Mouse (Mus musculus) CH12.LX (cell line): ENCODE measurements around the gene Mamdc4. TPM values are rescaled to one million over a fixed set of nuclear protein-coding genes. Genes with fewer than 3 reads are reported as not detected.
A peak's percentile ranks its signal among the peaks of the same experiment; 100 is the strongest.

ENCODE experiments used
- DNase-seq: peaks from one replicate; pipeline ENCODE4 v3.0.0-alpha.2; 2013; ENCODE audit errors: extremely low read depth
- H3K27ac ChIP-seq: 2 replicates; pipeline ENCODE4 v1.5.1; 2012; ENCODE audit warnings: low read depth, mild to moderate bottlenecking, control low read depth, moderate library complexity; ENCODE audit not compliant: insufficient read depth
- H3K27me3 ChIP-seq: replicated peaks from 2 replicates; pipeline ENCODE3; 2012; ENCODE audit warnings: inconsistent platforms
- H3K36me3 ChIP-seq, 2 experiments: replicated peaks in 1 of 2; 2 replicates each; pipeline versions ENCODE3 to v1.6.1; 2012; ENCODE audit warnings: inconsistent platforms in 1 of 2, low read length in 1 of 2, mild to moderate bottlenecking in 1 of 2, mixed read lengths in 1 of 2, moderate library complexity in 1 of 2; ENCODE audit not compliant: control insufficient read depth in 1 of 2, insufficient read depth in 1 of 2
- H3K4me1 ChIP-seq, 2 experiments: 2 replicates each; pipeline ENCODE4 v1.6.1; 2012; ENCODE audit warnings: inconsistent platforms in 1 of 2, moderate library complexity in 1 of 2; ENCODE audit not compliant: insufficient read depth in 2 of 2, control insufficient read depth in 1 of 2
- H3K4me2 ChIP-seq: 2 replicates; pipeline ENCODE4 v1.6.1; 2012; ENCODE audit warnings: low read depth, mild to moderate bottlenecking, control low read depth; ENCODE audit not compliant: poor library complexity, insufficient read depth, severe bottlenecking
- H3K4me3 ChIP-seq, 3 experiments: fragments of 150-350 bp in 1 of 3; sonication (generic) in 1 of 3; replicated peaks in 1 of 3; 2 replicates each; pipeline versions ENCODE3 to v1.5.1; 2011 to 2012; ENCODE audit warnings: low read depth in 2 of 3, low read length in 2 of 3, mild to moderate bottlenecking in 2 of 3, moderate library complexity in 2 of 3, control low read depth in 1 of 3, improper control_type of control experiment in 1 of 3, inconsistent platforms in 1 of 3, mixed read lengths in 1 of 3; ENCODE audit not compliant: poor library complexity in 1 of 3
- H3K79me2 ChIP-seq: replicated peaks from 2 replicates; pipeline ENCODE4 v1.6.1; 2012; ENCODE audit warnings: mild to moderate bottlenecking, moderate library complexity; ENCODE audit not compliant: control insufficient read depth, poor library complexity, insufficient read depth, severe bottlenecking; ENCODE audit errors: extremely low read depth
- H3K9ac ChIP-seq: 2 replicates; pipeline ENCODE4 v1.6.1; 2012; ENCODE audit warnings: low read depth, mild to moderate bottlenecking, control low read depth, moderate library complexity; ENCODE audit not compliant: insufficient read depth
- H3K9me3 ChIP-seq: replicated peaks from 2 replicates; pipeline ENCODE3; 2012; ENCODE audit warnings: low read length, inconsistent platforms, mixed read lengths
- BHLHE40 ChIP-seq: IDR thresholded peaks from 2 replicates; pipeline ENCODE4 v1.6.1; 2011; ENCODE audit warnings: mild to moderate bottlenecking, low read depth, low read length, improper control_type of control experiment
- CHD1 ChIP-seq: IDR thresholded peaks from 2 replicates; pipeline ENCODE4 v1.6.1; 2012; ENCODE audit warnings: low read depth, low read length, improper control_type of control experiment, inconsistent platforms
- CHD2 ChIP-seq: IDR thresholded peaks from 2 replicates; pipeline ENCODE4 v1.6.1; 2011; ENCODE audit warnings: low read length, improper control_type of control experiment
- CTCF ChIP-seq, 2 experiments: IDR thresholded peaks in 1 of 2; conservative IDR thresholded peaks in 1 of 2; 2 replicates each; pipeline ENCODE4 v1.5.1; 2011 to 2012; ENCODE audit warnings: low read depth in 2 of 2, low read length in 2 of 2, improper control_type of control experiment in 1 of 2, inconsistent platforms in 1 of 2, mild to moderate bottlenecking in 1 of 2, moderate library complexity in 1 of 2
- E2F4 ChIP-seq: IDR thresholded peaks from 2 replicates; pipeline ENCODE4 v1.6.1; 2011; ENCODE audit warnings: low read depth, low read length, improper control_type of control experiment; ENCODE audit not compliant: insufficient replicate concordance
- ELF1 ChIP-seq: IDR thresholded peaks from 2 replicates; pipeline ENCODE4 v1.6.1; 2014; ENCODE audit warnings: low read depth, mild to moderate bottlenecking, inconsistent platforms, low read length, improper control_type of control experiment
- EP300 ChIP-seq: IDR thresholded peaks from 2 replicates; pipeline ENCODE4 v1.6.1; 2011; ENCODE audit warnings: low read length, improper control_type of control experiment
- ETS1 ChIP-seq: conservative IDR thresholded peaks from 2 replicates; pipeline ENCODE4 v1.6.1; 2012; ENCODE audit warnings: low read depth, mild to moderate bottlenecking, inconsistent platforms, low read length, improper control_type of control experiment, moderate library complexity
- GABPA ChIP-seq: IDR thresholded peaks from 2 replicates; pipeline ENCODE4 v1.6.1; 2012; ENCODE audit warnings: low read depth, low read length, improper control_type of control experiment, inconsistent platforms; ENCODE audit not compliant: insufficient replicate concordance
- HCFC1 ChIP-seq: IDR thresholded peaks from 2 replicates; pipeline ENCODE4 v1.6.1; 2012; ENCODE audit warnings: low read depth, mild to moderate bottlenecking, inconsistent platforms, low read length, improper control_type of control experiment
- IRF4 ChIP-seq: IDR thresholded peaks from 2 replicates; pipeline ENCODE4 v1.6.1; 2014; ENCODE audit warnings: low read depth, mild to moderate bottlenecking, inconsistent platforms, low read length, improper control_type of control experiment
- JUND ChIP-seq: conservative IDR thresholded peaks from 2 replicates; pipeline ENCODE4 v1.6.1; 2011; ENCODE audit warnings: low read depth, low read length, improper control_type of control experiment
- KAT2A ChIP-seq: IDR thresholded peaks from 2 replicates; pipeline ENCODE4 v1.6.1; 2012; ENCODE audit warnings: low read length, improper control_type of control experiment, inconsistent platforms; ENCODE audit not compliant: insufficient replicate concordance
- MAX ChIP-seq: IDR thresholded peaks from 2 replicates; pipeline ENCODE4 v1.6.1; 2011; ENCODE audit warnings: low read length, improper control_type of control experiment
- MAZ ChIP-seq: IDR thresholded peaks from 2 replicates; pipeline ENCODE4 v1.6.1; 2012; ENCODE audit warnings: low read depth, mild to moderate bottlenecking, inconsistent platforms, low read length, improper control_type of control experiment, moderate library complexity
- MEF2A ChIP-seq: IDR thresholded peaks from 2 replicates; pipeline ENCODE4 v1.6.1; 2014; ENCODE audit warnings: low read depth, mild to moderate bottlenecking, inconsistent platforms, low read length, improper control_type of control experiment, borderline replicate concordance
- MXI1 ChIP-seq: IDR thresholded peaks from 2 replicates; pipeline ENCODE4 v1.6.1; 2011; ENCODE audit warnings: mild to moderate bottlenecking, low read depth, low read length, improper control_type of control experiment
- MYC ChIP-seq: IDR thresholded peaks from 2 replicates; pipeline ENCODE4 v1.6.1; 2011; ENCODE audit warnings: low read depth, mild to moderate bottlenecking, improper control_type of control experiment, low read length
- NELFE ChIP-seq: IDR thresholded peaks from 2 replicates; pipeline ENCODE4 v1.6.1; 2011; ENCODE audit warnings: low read depth, low read length, improper control_type of control experiment
- NRF1 ChIP-seq: IDR thresholded peaks from 2 replicates; pipeline ENCODE4 v1.6.1; 2014; ENCODE audit warnings: low read depth, mild to moderate bottlenecking, inconsistent platforms, low read length, improper control_type of control experiment, moderate library complexity
- POLR2A ChIP-seq: IDR thresholded peaks from 2 replicates; pipeline ENCODE4 v1.6.1; 2011; ENCODE audit warnings: low read depth, mild to moderate bottlenecking, improper control_type of control experiment, low read length
- POLR2AphosphoS2 ChIP-seq: IDR thresholded peaks from 2 replicates; pipeline ENCODE4 v1.6.1; 2011; ENCODE audit warnings: low read depth, low read length, improper control_type of control experiment
- RCOR1 ChIP-seq: conservative IDR thresholded peaks from 2 replicates; pipeline ENCODE4 v1.6.1; 2012; ENCODE audit warnings: low read depth, mild to moderate bottlenecking, inconsistent platforms, low read length, improper control_type of control experiment
- SIN3A ChIP-seq: IDR thresholded peaks from 2 replicates; pipeline ENCODE4 v1.6.1; 2012; ENCODE audit warnings: low read length, improper control_type of control experiment, inconsistent platforms
- SMC3 ChIP-seq: IDR thresholded peaks from 2 replicates; pipeline ENCODE4 v1.6.1; 2011; ENCODE audit warnings: low read depth, low read length, improper control_type of control experiment
- TBP ChIP-seq: conservative IDR thresholded peaks from 2 replicates; pipeline ENCODE4 v1.6.1; 2011; ENCODE audit warnings: low read depth, low read length, improper control_type of control experiment
- TCF12 ChIP-seq: IDR thresholded peaks from 2 replicates; pipeline ENCODE4 v1.6.1; 2014; ENCODE audit warnings: low read depth, mild to moderate bottlenecking, inconsistent platforms, low read length, improper control_type of control experiment
- USF2 ChIP-seq: conservative IDR thresholded peaks from 2 replicates; pipeline ENCODE4 v1.6.1; 2011; ENCODE audit warnings: low read depth, low read length, improper control_type of control experiment
- ZMIZ1 ChIP-seq: IDR thresholded peaks from 2 replicates; pipeline ENCODE4 v1.6.1; 2012; ENCODE audit warnings: low read depth, mild to moderate bottlenecking, inconsistent platforms, low read length, improper control_type of control experiment
- ZNF384 ChIP-seq: IDR thresholded peaks from 2 replicates; pipeline ENCODE4 v1.6.1; 2012; ENCODE audit warnings: low read depth, low read length, improper control_type of control experiment, inconsistent platforms
- dilution Hi-C: fragments of 300-500 bp; cut with MboI; formaldehyde crosslinking; loops from 2 replicates; pipeline ENCODE4 v1.14.3; 2020; ENCODE audit warnings: low sequenced_read_pairs; ENCODE audit not compliant: extremely low pct_unique_long_range_greater_than_20kb, extremely low pct_ligation_motif_present
- in situ Hi-C: fragments of 300-500 bp; cut with MboI; formaldehyde crosslinking; loops from 3 replicates; pipeline ENCODE4 v1.14.3; 2019; ENCODE audit warnings: low sequenced_read_pairs, low pct_ligation_motif_present, low pct_unique_long_range_greater_than_20kb, mixed read lengths
- polyA plus RNA-seq: library from polyadenylated mRNA; unstranded; fragments of >175 nt; gene quantifications from 2 replicates; pipeline ENCODE4 v1.2.1, GENCODE M21; 2012; ENCODE audit warnings: low read depth; ENCODE audit not compliant: insufficient read length
- total RNA-seq, 2 experiments: library from RNA; depleted of rRNA; stranded (reverse); fragments of 300-350 nt in 1 of 2; fragments of >200 nt in 1 of 2; gene quantifications; 2 replicates each; pipeline ENCODE4 v1.2.3; 2012 to 2014

The Mamdc4 gene
- total and polyA plus RNA-seq, 3 experiments, result 4.4 to 34.9 (median 11.5) TPM

GRCm38 (mm10) chr2:25557964-25558360, 16.7 kb downstream of the Mamdc4 start:
- in situ Hi-C loops (loop anchor here (10.0 kb wide), 1 partner anchor 133 kb away; the partner anchor contains the start of genes Abca2 and Fut7), dilution Hi-C loops (no loop called here)
- peak overlapping the region; percentile 90 for H3K9ac ChIP-seq
- TF ChIP-seq CHD2, result no peak
- TF ChIP-seq NRF1, result no peak
- peak overlapping the region; percentile 69; the same call in 1 of the 2 replicates for H3K4me2 ChIP-seq
- no peaks in the 10 kb centered on the region for H3K27me3 ChIP-seq
- DNase-seq, result no peak
- peaks cover 25% of the 10 kb centered on the region for H3K79me2 ChIP-seq
- H3K9me3 ChIP-seq, result no peaks in the 10 kb centered on the region
- H3K4me1 ChIP-seq, result peaks cover 13 to 24% of the 10 kb centered on the region in 2 experiments
- H3K4me3 ChIP-seq, result peak overlapping the region; percentile 64 to 96 (median 91)
- H3K36me3 ChIP-seq, result peaks cover 33 to 38% of the 10 kb centered on the region in 2 experiments
- H3K27ac ChIP-seq, result peak overlapping the region; percentile 40; the same call in 1 of the 2 replicates

GRCm38 (mm10) chr2:25557221-25557963, 17.3 kb downstream of the Mamdc4 start, which contains the start of gene Edf1:
Edf1 (plus strand) TSS chr2:25557847.
- H3K4me3 ChIP-seq, result peak within 1 kb of the TSS; percentile 64 to 96 (median 91)
- peaks cover 28 to 33% of the 10 kb centered on the region in 2 experiments for H3K36me3 ChIP-seq
- H3K9me3 ChIP-seq, result no peaks in the 10 kb centered on the region
- H3K4me2 ChIP-seq, result peak within 1 kb of the TSS; percentile 81
- DNase-seq, result peak; percentile 82
- in situ Hi-C loops, result loop anchor here (10.0 kb wide), 1 partner anchor 133 kb away; the partner anchor contains the start of genes Abca2 and Fut7
- peak within 1 kb of the TSS; percentile 40; the same call in 1 of the 2 replicates for H3K27ac ChIP-seq
- no peaks in the 10 kb centered on the region for H3K27me3 ChIP-seq
- TF ChIP-seq ELF1, result peak; percentile 76
- peak; percentile 76 for TF ChIP-seq MAX
- no peak for TF ChIP-seq JUND
- no peak for TF ChIP-seq GABPA
- peak; percentile 92 for TF ChIP-seq BHLHE40
- TF ChIP-seq CHD2, result 0 out of 2 replicates have a peak, but pooled peaks have one; percentile 34
- 0 out of 2 replicates have a peak, but pooled peaks have one; percentile 0 for TF ChIP-seq KAT2A
- TF ChIP-seq NRF1, result peak; percentile 51
- peak; percentile 71 for TF ChIP-seq MAZ
- TF ChIP-seq POLR2A, result peak; percentile 95
- TF ChIP-seq IRF4, result peak; percentile 51; the same call in 1 of the 2 replicates
- no peak for TF ChIP-seq SMC3
- TF ChIP-seq CHD1, result 0 out of 2 replicates have a peak, but pooled peaks have one; percentile 18
- TF ChIP-seq HCFC1, result peak; percentile 67
- no peak for TF ChIP-seq MYC
- peak; percentile 68; the same call in 1 of the 2 replicates for TF ChIP-seq TCF12
- peak; percentile 96 for TF ChIP-seq NELFE
- 0 out of 2 replicates have a peak, but pooled peaks have one; percentile 81 for TF ChIP-seq SIN3A
- peak; percentile 69; the same call in 1 of the 2 replicates for TF ChIP-seq POLR2AphosphoS2
- TF ChIP-seq CTCF (conservative IDR thresholded peaks at IDR 0.05 in 1 of 2, IDR thresholded peaks at IDR 0.05 in 1 of 2; ENCODE audit: low read depth in 2 of 2, low read length in 2 of 2), result no peak
- no peak for TF ChIP-seq EP300
- peak; percentile 43; the same call in 1 of the 2 replicates for TF ChIP-seq ZNF384
- no peak for TF ChIP-seq USF2
- 0 out of 2 replicates have a peak, but pooled peaks have one; percentile 39 for TF ChIP-seq TBP
- peak; percentile 23; the same call in 1 of the 2 replicates for TF ChIP-seq ETS1
- no peak for TF ChIP-seq E2F4
- TF ChIP-seq ZMIZ1, result peak; percentile 91
- TF ChIP-seq MEF2A, result peak; percentile 56; the same call in 1 of the 2 replicates
- peak; percentile 30; the same call in 1 of the 2 replicates for TF ChIP-seq RCOR1
- TF ChIP-seq MXI1, result peak; percentile 90
- peak within 1 kb of the TSS; percentile 97 for H3K9ac ChIP-seq
- dilution Hi-C loops, result no loop called here
- H3K4me1 ChIP-seq, result peaks cover 15 to 30% of the 10 kb centered on the region in 2 experiments
- H3K79me2 ChIP-seq, result peaks cover 25% of the 10 kb centered on the region
